Mouse (Mus musculus): Measurements from ENCODE around the gene Zfp967.
"Not testable (repeated sequence)": the region's sequence is repeated elsewhere in the genome, so short reads cannot be mapped to it uniquely, and the experiment has no call there.

The Zfp967 gene

GRCm38 (mm10) chr2:176520756-176521155, at the start of gene Zfp967:
Gene Zfp967 (plus strand): TSS chr2:176521056.
- not testable (repeated sequence) for DNase-seq (ENCODE audit: low spot score)

DNA sequence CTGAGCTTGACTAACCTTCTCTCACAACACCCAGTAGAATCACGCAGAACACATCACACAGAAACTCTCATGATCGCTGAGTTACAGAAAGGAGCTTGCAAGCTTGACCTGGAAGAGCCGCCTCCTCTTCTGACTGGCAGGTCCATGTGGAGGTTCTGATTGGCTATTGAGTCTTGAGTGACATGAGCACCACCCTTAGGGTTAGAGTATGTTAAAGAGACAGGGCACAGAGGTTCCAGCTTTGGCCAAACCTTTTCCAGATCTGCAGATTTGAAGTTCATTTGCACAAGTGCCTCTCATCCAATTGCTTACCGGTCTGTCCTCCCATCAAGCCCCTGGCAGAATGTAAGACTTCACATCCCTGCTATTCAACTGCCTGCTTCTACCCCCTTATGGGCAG, 34.2 kb upstream of the Zfp967 start, which contains the start of gene Gm14434:
Gene Gm14434 (minus strand): TSS at position 101 of the 400 bp plus-strand sequence.
- not testable (repeated sequence) for DNase-seq (ENCODE audit: low spot score)
